Mouse (Mus musculus) neutrophil, adult 83 days (primary cell): ENCODE measurements around the gene Spata17. TPM values are rescaled to one million over a fixed set of nuclear protein-coding genes. Genes with fewer than 3 reads are reported as not detected.

ENCODE experiments used
- total RNA-seq, 2 experiments: library from RNA; stranded (reverse); gene quantifications; one replicate each; pipeline ENCODE4 v1.2.4; 2023

The Spata17 gene
- not detected for total RNA-seq

DNA sequence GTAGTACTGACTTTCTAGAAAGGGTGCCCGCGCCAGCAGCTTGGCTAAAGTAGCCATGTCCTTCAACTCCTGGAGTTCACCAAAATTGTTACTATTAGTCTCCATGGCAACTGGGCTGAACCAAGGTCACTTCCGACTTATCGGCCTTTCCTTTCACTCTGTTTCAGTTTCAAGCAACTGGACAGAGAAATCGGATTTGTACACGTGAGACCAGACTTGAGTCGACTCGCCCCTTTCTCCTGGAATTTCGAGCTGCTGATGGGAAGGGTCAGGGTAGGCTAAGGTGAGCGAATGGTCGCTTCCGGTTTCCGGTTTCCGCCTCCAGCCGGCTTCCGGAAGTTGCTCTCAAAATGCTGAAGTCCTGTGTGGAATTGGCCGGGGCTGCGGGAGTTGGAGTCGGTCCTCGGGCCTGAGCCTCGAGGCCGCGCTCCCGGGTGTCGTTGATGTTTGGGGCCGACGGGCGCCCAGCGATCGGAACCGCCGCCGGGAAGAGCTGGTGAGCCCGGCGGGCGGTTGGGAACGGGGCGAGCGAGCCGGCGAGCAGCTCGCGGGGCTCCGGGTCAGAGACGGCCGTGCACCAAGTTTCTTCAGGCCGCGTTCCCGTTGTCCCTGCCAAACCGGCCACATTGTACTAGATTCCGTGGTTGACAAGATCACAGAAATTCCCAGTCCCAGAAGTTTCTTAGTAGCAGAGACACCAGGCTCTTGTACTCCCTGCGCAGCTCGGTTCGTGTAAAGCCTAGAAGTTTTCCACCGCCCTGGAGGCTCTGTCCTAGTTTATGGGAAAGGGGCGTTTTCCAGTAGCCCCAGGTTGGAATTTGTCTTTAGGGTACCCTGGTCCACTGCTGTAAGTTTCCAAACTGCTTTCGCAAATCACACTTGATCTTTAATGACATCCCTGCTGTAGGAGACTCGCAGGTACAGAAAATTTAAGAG, at the start of gene Spata17, which contains the start of gene Gpatch2:
Gene Spata17, minus strand, starts transcription at position 285 of the 936 bp plus-strand sequence.
Gene Gpatch2, plus strand, starts transcription at position 328 of the 936 bp plus-strand sequence.

Other genes starting within 250 kb of the Spata17 start
- not detected for gene D1Pas1, start 248.0 kb downstream of the Spata17 start, total RNA-seq
- 10 to 100 TPM in 1 of 2 experiments, 1 to 10 TPM in 1; 9.3 to 10.2 TPM for gene Gpatch2, start within 50 bp of the Spata17 start, total RNA-seq